Mouse (Mus musculus): ENCODE measurements around the gene Gm4737. TPM values are rescaled to one million over a fixed set of nuclear protein-coding genes. Genes with fewer than 3 reads are reported as not detected.
"Not testable (repeated sequence)": the region's sequence is repeated elsewhere in the genome, so short reads cannot be mapped to it uniquely, and the experiment has no call there.

Gene Gm4737
- 10 to 100 TPM; 12.1 to 12.9 TPM for total RNA-seq (2021)

DNA sequence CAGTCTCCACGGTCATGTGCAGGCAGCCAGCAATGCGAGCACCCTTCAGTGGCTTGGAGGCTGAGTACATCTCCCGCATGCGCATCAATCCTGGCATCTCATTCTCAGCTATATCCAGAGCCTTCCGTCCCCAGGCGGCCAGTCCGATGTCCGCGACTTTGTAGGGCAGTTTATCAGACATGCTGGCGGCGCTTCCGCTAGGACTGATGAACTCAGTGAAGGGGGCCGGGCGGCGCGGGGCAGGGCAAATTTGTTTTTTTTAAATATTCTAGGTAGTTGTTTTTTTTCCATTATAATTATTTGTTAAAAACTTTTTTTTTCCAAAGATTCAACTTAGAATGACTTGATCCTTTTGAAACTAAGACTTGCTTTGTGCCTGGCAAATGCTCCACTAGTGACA is at the start of gene Gm4737:
Gene Gm4737, minus strand, starts transcription at position 246 of the 400 bp plus-strand sequence.
- intact Hi-C loops (cut with DNase I); DNase-seq: not testable (repeated sequence)

DNA sequence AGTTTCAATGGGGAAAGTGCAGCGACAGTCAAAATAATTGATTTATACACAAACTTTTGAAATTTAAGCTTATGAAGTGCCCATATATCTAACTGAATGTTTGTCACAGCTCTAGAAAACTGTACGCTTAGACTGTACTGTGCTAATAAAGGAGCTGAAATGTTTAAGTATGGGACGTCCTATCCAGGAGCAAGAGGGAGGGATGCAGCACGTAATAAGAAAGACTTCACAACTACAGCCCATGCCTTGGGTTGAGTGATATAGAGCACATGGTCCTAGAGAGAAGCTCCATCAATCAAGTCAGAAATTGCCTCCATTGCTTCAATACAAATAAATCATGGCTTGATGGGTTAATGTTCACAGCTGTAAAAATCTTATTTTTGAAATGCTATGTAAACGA is 40.9 kb upstream of the Gm4737 start:
- DNase-seq, result no peak
- intact Hi-C loops (cut with DNase I), result no loop called here

- intact Hi-C loops (cut with DNase I), result no loop called here
- no peak for DNase-seq
These were observed 28.2 kb upstream of the Gm4737 start for GRCm38 (mm10) chr16:46183096-46183495.

DNA sequence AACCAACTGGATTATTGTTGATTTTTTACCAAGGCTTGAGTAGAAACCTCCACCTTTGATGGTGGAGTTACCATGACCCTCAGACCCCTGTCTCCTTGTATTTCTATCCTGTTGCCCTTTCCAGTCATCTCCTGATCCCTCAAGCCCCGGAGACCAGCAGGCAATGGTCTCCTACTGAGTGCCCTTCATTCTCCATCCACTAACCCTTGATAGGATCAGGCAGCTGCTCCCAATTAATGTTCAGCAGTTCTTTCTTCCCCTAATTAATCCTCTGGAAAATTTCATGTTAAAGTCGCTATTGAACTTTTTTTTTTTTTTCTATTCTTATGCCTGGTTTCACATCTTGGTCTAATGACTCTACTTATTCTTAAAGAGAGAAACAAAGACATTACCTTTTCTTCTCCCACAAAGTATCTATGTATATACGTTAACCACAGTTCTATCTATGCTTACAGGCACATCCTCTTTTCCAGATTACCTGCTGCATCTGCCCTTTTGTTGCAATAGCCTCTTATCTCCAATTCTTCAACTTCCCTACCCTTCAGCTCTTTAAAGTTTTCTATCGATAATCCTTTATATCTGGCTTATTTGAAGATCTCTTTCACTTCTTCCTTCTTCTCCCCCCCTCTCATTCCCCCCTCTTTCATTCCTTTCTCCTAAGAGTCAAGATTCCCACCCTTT is 23.4 kb upstream of the Gm4737 start:
- DNase-seq, result no peak
- intact Hi-C loops (cut with DNase I), result no loop called here

GRCm38 (mm10) chr16:46173039-46173438 is 18.2 kb upstream of the Gm4737 start:
- DNase-seq, result no peak
- intact Hi-C loops (cut with DNase I), result no loop called here

DNA sequence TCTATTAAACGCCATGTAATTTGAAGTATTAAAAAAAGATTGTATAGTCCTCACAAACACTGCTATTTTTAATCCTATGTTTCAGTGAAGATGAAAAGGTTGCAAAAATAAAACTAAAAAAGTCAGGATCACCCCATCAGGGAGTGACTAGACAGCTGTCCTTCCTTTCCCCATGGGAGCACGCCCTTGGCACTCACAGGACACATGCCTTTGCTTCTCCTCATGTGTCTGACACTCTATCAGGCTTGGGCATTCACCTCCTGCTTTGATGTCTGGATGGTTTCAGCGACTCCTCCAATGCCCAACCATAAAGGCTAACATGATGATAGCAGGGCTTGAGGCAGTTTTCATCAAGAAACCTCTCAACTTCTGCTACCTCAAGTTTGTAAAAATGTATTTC is 12.1 kb upstream of the Gm4737 start:
- intact Hi-C loops (cut with DNase I), result no loop called here
- DNase-seq, result no peak

DNA sequence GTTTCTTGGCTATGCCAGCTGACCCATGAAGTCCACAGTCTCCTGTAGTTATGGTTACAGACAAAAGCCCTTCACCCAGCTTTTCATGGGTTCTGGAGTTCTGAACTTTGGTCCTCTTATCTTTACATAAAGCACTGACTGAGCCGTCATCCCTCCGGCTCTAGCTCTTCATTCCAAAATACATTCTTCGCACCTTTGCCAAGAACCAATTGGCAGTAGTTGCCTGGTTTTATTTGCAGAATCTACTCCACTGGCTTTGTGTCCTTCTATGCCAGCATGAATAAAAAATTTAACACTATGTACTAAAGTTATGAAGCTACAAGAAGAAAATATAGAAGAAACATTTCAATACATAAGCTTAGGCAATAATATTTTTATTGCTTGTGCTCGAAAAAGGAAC is 10.4 kb upstream of the Gm4737 start:
- DNase-seq, result no peak

DNA sequence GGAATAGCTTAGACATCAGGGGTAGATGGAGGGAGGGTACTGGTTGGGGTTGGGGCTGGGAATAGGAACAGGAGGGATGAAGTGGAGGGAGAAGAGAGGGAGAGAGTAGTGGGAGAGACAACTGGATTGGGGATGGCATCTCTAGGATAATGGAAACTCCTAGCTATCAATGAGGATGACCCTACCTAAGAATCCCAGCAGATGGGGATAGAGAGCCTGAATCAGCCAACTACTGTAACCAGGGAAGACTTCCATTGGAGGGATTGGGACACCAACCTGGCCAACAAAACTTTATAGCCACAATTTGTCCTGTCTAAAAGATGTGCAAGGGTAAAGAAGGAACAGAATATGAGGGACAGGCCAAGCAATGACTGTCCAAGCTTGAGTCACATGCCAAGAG is 3.7 kb downstream of the Gm4737 start:
- no peak for DNase-seq
- intact Hi-C loops (cut with DNase I), result no loop called here

More for the DNA sequence above, 10.4 kb upstream of the Gm4737 start:
- intact Hi-C loops (cut with DNase I), result no loop called here

DNA sequence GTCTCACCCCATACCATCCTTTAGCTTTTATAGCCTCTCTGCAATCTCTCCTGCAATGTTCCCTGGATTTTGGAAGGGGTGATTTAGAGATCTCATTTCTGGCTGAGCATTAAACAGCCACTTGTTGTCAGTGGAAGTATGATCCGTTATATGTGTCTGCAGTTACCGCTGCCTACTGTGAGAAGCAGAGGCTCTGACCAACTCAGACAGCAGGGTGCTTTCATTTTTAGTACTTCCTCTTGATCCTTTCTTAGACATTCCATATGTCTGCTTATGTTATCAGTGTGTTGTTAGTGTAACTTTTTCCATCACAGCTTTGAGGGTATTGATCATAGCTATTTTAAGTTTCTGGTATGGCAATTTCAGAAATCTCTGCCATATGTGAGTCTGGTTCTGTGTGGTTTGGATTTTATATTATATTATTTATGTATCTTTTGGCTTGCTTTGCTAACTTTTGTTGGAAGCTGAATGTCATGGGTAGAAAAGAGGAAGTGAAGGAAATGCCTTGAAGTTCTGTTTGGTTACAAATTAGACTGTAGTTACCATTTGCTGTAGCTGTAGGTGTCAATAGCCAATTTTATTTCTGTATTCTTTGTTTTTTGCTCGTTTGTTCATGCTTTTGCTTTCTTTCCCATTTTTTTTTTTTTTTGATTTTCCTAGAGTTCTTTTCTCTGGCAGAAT is 6.1 kb downstream of the Gm4737 start:
- DNase-seq, result no peak
- intact Hi-C loops (cut with DNase I), result no loop called here

DNA sequence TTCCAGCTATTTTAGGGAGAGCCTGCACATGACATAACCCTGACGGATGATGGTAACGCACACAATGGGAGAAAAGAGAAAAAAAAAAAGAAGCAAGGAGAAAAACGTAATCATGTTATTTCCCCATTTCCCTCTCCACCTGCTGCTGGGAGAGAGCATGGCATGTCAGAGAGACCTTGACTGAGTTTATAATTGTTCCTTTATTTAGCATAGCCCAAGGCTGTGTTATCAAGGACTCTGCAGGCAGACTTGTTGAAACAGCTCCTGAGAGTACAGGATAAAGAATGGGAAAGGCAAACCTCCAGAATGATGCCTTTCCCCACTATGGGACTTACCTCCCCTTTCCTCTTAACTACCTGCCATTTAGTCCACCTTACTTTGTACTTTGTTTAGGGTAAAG is 7.9 kb downstream of the Gm4737 start:
- DNase-seq, result no peak
- intact Hi-C loops (cut with DNase I), result no loop called here

DNA sequence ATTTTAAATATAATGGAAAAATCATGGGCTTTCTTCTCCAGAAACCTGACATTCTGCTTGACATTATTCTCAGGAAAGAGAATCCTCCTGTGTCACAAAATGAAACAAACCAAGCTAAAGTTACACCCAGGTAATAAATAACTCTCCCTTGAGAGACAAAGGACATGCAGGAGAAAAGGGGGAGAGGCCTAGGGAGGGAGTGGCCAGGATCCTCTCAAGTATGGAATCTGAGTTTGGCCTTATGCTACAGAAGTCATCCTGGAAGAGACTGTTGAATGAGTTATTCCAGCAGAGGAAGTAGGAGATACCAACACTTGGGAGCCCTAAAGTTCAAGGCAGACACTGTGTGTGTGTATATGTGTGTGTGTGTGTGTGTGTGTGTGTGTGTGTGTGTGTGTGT is 32.6 kb downstream of the Gm4737 start:
- DNase-seq, result no peak
- intact Hi-C loops (cut with DNase I), result no loop called here

DNA sequence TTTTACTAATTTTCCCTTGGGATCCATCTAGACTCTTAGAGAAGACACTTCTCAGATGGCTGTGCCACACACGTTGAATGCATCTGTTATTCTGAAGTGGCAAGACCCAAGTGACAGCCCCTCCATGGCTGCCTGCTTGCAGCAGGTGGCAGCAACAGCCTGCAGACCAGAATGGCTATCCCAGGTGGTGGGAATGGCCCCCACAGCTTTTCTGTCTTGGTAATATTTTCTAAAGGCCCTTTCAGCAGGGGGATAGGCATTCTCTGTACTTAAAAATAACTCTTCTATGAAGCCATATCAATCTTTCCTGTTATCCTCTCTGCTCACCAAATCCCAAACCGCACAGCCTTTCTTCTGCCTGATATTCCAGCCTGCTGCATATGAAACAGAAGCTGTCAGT is 33.5 kb downstream of the Gm4737 start:
- intact Hi-C loops (cut with DNase I), result no loop called here
- peak; percentile 6 to 8 for DNase-seq

GRCm38 (mm10) chr16:46120607-46121006 is 34.3 kb downstream of the Gm4737 start:
- DNase-seq, result no peak
- intact Hi-C loops (cut with DNase I), result no loop called here

- DNase-seq, result no peak
- intact Hi-C loops (cut with DNase I), result no loop called here
These were observed 34.9 kb downstream of the Gm4737 start, which contains the start of gene Cd96 for GRCm38 (mm10) chr16:46120020-46120419. Gene Cd96, minus strand, starts transcription at chr16:46120251.

DNA sequence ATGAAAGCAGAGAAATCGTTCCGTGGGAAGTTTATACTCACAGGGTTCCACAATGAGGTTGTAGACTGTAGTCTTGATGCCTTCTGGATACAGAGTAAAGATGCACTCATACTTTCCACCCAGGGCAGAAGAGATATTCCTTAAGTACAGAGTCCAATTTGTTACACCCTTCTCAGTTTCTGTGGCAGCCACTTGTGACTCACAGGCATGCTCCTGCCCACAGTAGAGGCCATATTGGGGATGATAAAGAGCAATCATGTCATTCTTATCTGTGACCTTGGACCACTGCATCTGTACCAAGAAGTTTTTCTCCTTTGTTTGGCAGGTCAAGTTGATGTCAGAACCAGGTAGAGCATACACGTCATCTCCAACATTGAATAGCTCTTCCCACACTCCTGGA is 37.2 kb downstream of the Gm4737 start:
- no peak for DNase-seq
- intact Hi-C loops (cut with DNase I), result no loop called here

DNA sequence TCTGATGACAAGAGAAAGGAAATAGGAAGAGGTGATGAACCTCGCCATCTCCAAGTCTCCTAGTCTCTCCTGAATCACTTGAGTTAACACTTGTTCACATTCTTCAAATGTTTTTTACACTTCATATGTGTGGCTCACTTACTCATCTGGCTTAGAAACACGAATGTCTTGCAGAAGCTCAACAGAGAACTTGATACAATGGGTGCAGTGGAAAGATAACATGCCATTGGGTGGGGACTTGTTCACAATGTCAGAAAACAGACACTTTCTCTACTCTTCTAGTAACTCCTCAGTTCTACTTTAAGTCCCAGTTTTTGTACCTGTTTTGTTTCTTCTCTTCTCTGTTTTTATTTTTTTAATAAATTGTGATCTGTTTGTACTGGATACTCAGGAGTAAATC is 40.1 kb downstream of the Gm4737 start:
- intact Hi-C loops (cut with DNase I), result no loop called here
- DNase-seq, result no peak

GRCm38 (mm10) chr16:46109536-46109935 is 45.3 kb downstream of the Gm4737 start:
- no peak for DNase-seq
- intact Hi-C loops (cut with DNase I), result no loop called here

- DNase-seq, result no peak
- intact Hi-C loops (cut with DNase I), result no loop called here
These were observed 47.4 kb downstream of the Gm4737 start for GRCm38 (mm10) chr16:46107431-46107830.

- intact Hi-C loops (cut with DNase I), result no loop called here
- no peak for DNase-seq
These were observed 50.4 kb downstream of the Gm4737 start for GRCm38 (mm10) chr16:46104491-46104890.
